Mouse (Mus musculus) cerebellum, postnatal 10 days (tissue): ENCODE measurements at regions not wholly inside any gene's neighbourhood (a gene's known extent, or its start where the extent isn't known, plus 50 kb on each side); places are given as distances from the start of the nearest gene placed in this dataset.

Experiments
- DNase-seq, 2 experiments: peaks; one replicate each; pipeline ENCODE4 v3.0.0; 2021; ENCODE audit warnings: mixed read lengths in 2 of 2

DNA sequence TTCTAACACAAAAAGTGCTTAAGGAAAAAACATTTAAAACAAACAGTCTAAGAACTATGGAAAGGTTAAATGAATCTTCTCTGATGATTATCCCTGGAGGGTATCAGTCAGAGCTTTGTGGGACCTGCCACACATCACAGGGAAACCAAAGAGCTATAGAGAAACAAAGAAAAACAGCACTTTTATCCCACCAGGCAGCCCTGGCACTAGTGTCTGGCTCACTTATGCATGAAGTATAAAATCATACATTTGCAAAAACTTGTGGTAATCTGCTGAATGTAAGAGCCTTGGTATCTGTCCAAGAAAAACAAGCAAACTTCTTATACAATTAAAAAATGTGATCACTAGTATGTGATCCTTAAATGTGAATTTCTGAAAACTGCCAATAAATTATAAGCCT, 972.4 kb upstream of the Ctnnd2 start:
- no peak for DNase-seq

- DNase-seq = peak; percentile 90 to 94
Measured at GRCm38 (mm10) chr15:29223667-29224066, 948.7 kb upstream of the Ctnnd2 start.

DNA sequence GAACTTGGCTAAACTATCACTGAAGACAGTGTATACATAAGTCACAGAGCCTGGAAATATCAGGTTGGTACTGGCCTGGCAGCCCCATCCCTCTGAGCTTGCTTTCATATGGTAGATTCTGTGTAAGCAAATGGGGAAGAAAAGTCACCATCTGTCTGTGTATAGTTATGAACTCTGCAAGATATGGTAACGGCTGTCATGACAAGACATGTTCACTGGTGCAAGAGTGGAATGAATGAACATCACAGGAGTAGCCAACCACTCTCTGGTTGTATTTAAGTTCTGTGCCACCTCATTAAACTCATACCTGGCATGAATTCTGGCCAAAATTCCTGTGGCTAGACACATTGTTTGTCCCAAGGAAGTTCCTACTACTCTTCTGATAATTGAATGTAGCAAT, 945.5 kb upstream of the Ctnnd2 start:
- DNase-seq = peak; percentile 69 to 72

GRCm38 (mm10) chr15:29234635-29235034, 937.8 kb upstream of the Ctnnd2 start:
- DNase-seq = peak; percentile 22

GRCm38 (mm10) chr15:29255152-29255551, 917.2 kb upstream of the Ctnnd2 start:
- peak; percentile 38 to 51 for DNase-seq

- DNase-seq = no peak
Measured at GRCm38 (mm10) chr15:29266767-29267166, 905.6 kb upstream of the Ctnnd2 start.

GRCm38 (mm10) chr15:29296454-29296853, 875.9 kb upstream of the Ctnnd2 start:
- DNase-seq = no peak
